Mouse (Mus musculus) embryonic facial prominence, embryonic 13.5 days (tissue): ENCODE data around the gene Zfp804b. TPM values are rescaled to one million over a fixed set of nuclear protein-coding genes. Genes with fewer than 3 reads are reported as not detected.

Source experiments
- ATAC-seq: fragments of 200-750 bp; cut with Nextera tagmentation; 2 replicates; pipeline ENCODE4 v1.8.0; 2017; ENCODE audit warnings: low read depth; ENCODE audit not compliant: insufficient number of reproducible peaks, insufficient read depth, low FRiP score, low TSS enrichment
- H3K27ac ChIP-seq: fragments of 300-500 bp; sonication (generic); 2 replicates; pipeline ENCODE4 v1.5.1; 2015; ENCODE audit warnings: moderate library complexity, mild to moderate bottlenecking, inconsistent platforms
- H3K27me3 ChIP-seq: fragments of 300-500 bp; sonication (generic); 2 replicates; pipeline ENCODE4 v1.6.1; 2015; ENCODE audit warnings: mild to moderate bottlenecking, inconsistent platforms
- H3K36me3 ChIP-seq: fragments of 300-500 bp; sonication (generic); 2 replicates; pipeline ENCODE4 v1.6.1; 2015; ENCODE audit warnings: mild to moderate bottlenecking, inconsistent platforms
- H3K4me1 ChIP-seq: fragments of 300-500 bp; sonication (generic); 2 replicates; pipeline ENCODE4 v1.6.1; 2015; ENCODE audit warnings: inconsistent platforms
- H3K4me2 ChIP-seq: fragments of 300-500 bp; sonication (generic); 2 replicates; pipeline ENCODE4 v1.6.1; 2015; ENCODE audit warnings: moderate library complexity, mild to moderate bottlenecking, inconsistent platforms
- H3K4me3 ChIP-seq: fragments of 300-500 bp; sonication (generic); 2 replicates; pipeline ENCODE4 v1.5.1; 2015; ENCODE audit warnings: mild to moderate bottlenecking, inconsistent platforms
- H3K9ac ChIP-seq: fragments of 300-500 bp; sonication (generic); 2 replicates; pipeline ENCODE4 v1.6.1; 2015; ENCODE audit warnings: mild to moderate bottlenecking, inconsistent platforms
- H3K9me3 ChIP-seq: fragments of 300-500 bp; sonication (generic); 2 replicates; pipeline ENCODE4 v1.6.1; 2016; ENCODE audit warnings: inconsistent platforms
- WGBS: fragments of 180-500 bp; shearing (Covaris S2); methylation state at CpG from one replicate; pipeline ENCODE4 v1.1.7; 2015; ENCODE audit warnings: mixed read lengths; 5-methylcytosine and 5-hydroxymethylcytosine counted together
- polyA plus RNA-seq: library from polyadenylated mRNA; unstranded; fragments of >200 nt; fragmentation: Nextera tagmentation; extraction: Ambion mirVana; gene quantifications from 2 replicates; pipeline ENCODE4 v1.2.1, GENCODE M21; 2015

The Zfp804b gene
- polyA plus RNA-seq, 1 experiment from 2014 or later = 0.34 TPM

DNA sequence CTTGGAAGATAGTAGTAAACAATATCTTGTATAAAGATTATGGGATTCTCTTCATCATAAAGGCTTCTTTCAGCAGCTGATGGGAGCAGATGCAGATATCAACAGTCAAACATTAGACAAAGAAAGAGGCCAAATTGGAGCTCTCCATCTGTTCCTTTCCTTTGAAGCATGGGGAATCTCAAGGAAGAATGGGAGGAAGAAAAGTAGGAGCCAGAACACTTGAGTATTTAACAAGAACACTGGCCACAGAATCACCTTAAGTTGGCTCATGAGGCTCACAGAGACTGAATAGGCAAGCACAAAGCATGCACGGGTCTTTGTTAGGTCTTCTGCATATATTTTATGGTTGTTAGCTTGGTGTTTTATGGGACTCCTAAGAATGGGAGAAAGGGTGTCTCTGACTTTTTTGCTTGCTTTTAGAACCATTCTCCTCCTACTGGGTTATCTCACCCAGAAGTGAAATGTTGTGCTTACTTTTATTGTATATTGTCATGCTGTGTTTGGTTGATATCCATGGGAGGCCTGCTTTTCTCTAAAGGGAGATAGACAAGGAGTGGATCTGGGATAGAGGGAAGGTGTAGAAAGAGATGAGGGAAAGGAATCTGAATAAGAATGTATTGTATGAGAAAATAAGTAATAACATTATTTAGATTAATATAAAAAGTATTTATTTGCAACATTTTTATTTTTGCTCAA is 270.5 kb downstream of the Zfp804b start:
- ATAC-seq = no peak
- H3K4me1 ChIP-seq = no peaks in the 10 kb centered on the region
- 85% methylated on average over 1 of the region's 1 CpGs for WGBS

DNA sequence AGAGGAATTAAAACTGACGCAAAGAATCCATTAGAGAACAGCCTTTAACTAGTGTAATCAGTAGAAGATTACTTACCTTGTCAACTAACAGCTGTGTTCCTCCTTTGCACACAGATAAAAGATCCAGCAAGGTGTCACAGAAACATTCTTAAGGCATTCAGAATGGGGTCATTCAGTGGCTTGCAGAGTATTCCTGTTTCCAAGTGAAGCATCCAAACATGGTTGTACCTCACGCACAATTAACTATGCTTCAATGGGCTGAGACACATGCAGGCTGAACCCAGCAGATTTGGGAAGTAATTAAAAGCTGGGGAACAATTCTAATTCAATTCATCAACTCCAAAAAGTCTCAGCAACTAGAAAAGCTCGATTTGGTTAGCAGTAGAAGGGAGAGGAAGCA is 337.1 kb downstream of the Zfp804b start:
- Histone ChIP-seq H3K4me3 (no peak overlapping the region), H3K9ac (no peak overlapping the region), H3K36me3 (no peaks in the 10 kb centered on the region), H3K4me2 (no peak overlapping the region), H3K27me3 (no peaks in the 10 kb centered on the region), H3K4me1 (no peaks in the 10 kb centered on the region), H3K9me3 (no peaks in the 10 kb centered on the region), H3K27ac (no peak overlapping the region)
- ATAC-seq = no peak
- WGBS = 55% methylated on average over 3 of the region's 3 CpGs

More for the DNA sequence above, 270.5 kb downstream of the Zfp804b start:
- no peak overlapping the region for H3K9ac ChIP-seq
- no peak overlapping the region for H3K27ac ChIP-seq
- no peaks in the 10 kb centered on the region for H3K36me3 ChIP-seq
- no peaks in the 10 kb centered on the region for H3K9me3 ChIP-seq
- H3K27me3 ChIP-seq = no peaks in the 10 kb centered on the region
- H3K4me3 ChIP-seq = no peak overlapping the region
- H3K4me2 ChIP-seq = no peak overlapping the region

DNA sequence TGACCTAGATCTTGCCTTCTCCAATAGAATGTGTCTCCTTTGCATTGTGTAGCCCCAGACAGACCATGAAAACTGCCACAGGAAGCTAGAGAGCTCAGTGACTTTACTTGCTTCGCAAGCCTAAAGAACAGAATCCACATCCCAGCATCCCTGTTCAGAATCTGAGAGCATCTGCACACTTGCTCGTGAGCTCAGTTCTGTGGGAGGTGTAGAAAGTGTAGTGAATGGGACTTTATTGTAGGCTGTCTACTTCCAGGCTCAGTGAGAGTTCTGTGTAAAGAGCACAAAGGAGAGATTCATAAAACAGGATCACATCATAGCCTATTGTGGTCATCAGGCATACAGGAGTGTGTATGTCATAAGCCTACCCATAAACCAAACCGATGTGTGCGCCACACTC is 360.6 kb downstream of the Zfp804b start:
- Histone ChIP-seq H3K4me1 (no peaks in the 10 kb centered on the region), H3K27ac (no peak overlapping the region), H3K4me3 (no peak overlapping the region), H3K9ac (no peak overlapping the region), H3K36me3 (no peaks in the 10 kb centered on the region), H3K27me3 (no peaks in the 10 kb centered on the region), H3K9me3 (no peaks in the 10 kb centered on the region), H3K4me2 (no peak overlapping the region)
- ATAC-seq = no peak
- 84% methylated on average over 4 of the region's 4 CpGs for WGBS

DNA sequence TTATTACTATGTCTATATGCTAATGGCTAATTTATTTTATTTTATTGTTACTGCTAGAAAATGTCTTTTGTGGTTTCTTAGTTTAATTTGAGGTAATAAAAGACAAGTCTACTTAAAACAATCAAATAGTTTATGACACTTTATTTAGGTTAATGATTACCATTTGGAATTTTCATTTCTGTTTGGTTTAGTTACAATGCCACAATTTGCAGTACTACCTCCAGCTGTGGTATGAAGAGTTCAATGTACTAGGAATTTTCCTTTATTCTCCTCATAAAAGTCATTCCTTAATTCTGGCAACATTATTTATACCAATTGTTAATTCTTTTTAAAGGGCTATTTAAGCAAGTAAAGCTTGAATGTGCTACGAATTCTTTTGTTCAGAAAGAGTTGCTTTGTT is 409.7 kb downstream of the Zfp804b start:
- no peak for ATAC-seq
- H3K36me3 ChIP-seq = no peaks in the 10 kb centered on the region
- no peaks in the 10 kb centered on the region for H3K4me1 ChIP-seq
- no peaks in the 10 kb centered on the region for H3K9me3 ChIP-seq
- H3K27ac ChIP-seq = no peak overlapping the region
- no peak overlapping the region for H3K4me2 ChIP-seq
- 72% methylated on average over 1 of the region's 1 CpGs for WGBS
- H3K9ac ChIP-seq = no peak overlapping the region
- no peak overlapping the region for H3K4me3 ChIP-seq
- no peaks in the 10 kb centered on the region for H3K27me3 ChIP-seq

DNA sequence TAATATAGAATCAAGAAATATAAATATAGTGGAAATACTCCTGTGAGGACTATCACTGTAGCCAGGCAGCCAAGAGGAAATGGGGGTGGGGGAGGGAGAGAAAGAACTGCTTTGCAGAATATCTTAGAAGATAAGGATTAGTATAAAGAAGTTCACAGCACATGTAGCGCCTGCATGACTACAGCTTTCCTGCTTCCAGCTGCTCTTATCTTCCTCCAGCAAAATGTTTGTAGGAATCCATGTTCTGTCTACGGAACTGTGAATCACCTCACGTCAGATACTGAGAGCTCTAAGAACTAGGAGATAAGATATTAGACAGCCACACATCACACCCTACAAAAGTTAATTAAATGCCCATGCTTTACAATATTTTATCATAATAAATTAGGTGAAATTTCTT is 433.3 kb downstream of the Zfp804b start:
- ATAC-seq = no peak
- no peaks in the 10 kb centered on the region for H3K4me1 ChIP-seq
- no peaks in the 10 kb centered on the region for H3K27me3 ChIP-seq
- H3K27ac ChIP-seq = no peak overlapping the region
- H3K4me3 ChIP-seq = no peak overlapping the region
- H3K9me3 ChIP-seq = no peaks in the 10 kb centered on the region
- WGBS = 88% methylated on average over 3 of the region's 3 CpGs
- H3K4me2 ChIP-seq = no peak overlapping the region
- no peak overlapping the region for H3K9ac ChIP-seq
- H3K36me3 ChIP-seq = no peaks in the 10 kb centered on the region

DNA sequence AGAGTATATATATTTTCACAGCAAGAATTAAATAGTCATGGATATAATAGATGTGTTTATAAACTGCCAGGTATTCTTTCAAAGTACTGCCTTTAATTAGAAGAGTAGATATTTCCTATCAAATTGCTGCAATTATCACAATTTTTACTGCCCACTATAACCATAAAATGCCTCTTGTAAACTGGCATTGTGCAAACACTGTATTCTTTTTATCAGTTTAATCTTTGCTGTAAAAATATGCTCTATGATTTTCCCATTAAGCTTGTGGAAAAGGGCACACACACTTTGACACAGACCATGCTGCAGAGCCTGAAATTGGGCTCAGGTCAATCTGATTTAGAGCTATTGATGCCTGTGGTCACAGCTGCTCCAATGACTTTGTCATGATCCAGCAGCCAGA is 463.2 kb downstream of the Zfp804b start:
- Histone ChIP-seq H3K9ac (no peak overlapping the region), H3K27ac (no peak overlapping the region), H3K9me3 (no peaks in the 10 kb centered on the region), H3K27me3 (no peaks in the 10 kb centered on the region), H3K4me1 (no peaks in the 10 kb centered on the region), H3K36me3 (no peaks in the 10 kb centered on the region), H3K4me2 (no peak overlapping the region), H3K4me3 (no peak overlapping the region)
- ATAC-seq = no peak

DNA sequence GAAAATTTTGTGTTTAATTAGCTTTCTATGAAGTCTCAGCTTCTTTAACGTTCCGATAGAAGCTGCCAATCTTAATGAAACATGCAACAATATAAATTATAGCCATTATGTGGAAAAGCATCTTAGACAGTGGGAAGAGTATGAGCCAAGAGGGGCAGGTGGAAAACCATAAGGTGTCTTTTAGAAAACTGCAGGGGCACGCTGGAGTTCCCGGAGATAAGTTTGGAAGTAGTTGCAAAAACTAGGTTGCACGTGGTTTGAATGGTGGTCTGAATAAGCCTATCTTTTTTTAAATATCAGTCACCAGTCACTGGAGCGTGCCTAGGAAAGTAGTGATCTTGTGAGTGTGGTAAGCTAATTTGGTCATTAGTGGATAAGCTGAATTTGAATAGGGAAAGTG is 473.0 kb downstream of the Zfp804b start:
- Histone ChIP-seq H3K9me3 (no peaks in the 10 kb centered on the region), H3K27me3 (no peaks in the 10 kb centered on the region), H3K9ac (no peak overlapping the region), H3K4me1 (no peaks in the 10 kb centered on the region), H3K4me3 (no peak overlapping the region), H3K4me2 (no peak overlapping the region), H3K27ac (no peak overlapping the region), H3K36me3 (no peaks in the 10 kb centered on the region)
- WGBS = 82% methylated on average over 6 of the region's 6 CpGs
- no peak for ATAC-seq

DNA sequence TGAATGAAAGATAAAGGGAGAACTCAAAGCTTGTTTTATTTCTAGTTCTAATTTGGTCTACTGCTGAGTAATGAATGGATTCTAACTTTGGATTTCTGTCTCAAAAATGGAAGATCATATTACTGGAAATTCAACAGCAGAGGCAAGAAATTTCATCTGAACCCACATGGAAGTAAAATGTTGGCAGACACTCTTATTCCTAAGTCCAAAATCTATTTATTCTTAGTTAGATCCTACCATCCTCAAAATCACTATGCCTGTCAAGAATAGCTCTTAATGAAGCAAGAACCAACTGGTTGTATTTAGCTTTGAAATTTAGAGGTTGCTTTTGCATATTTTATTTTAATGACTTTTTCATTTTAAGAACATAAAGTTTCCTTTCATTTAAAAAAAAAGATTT is 473.6 kb downstream of the Zfp804b start:
- Histone ChIP-seq H3K27me3 (no peaks in the 10 kb centered on the region), H3K27ac (no peak overlapping the region), H3K4me2 (no peak overlapping the region), H3K9me3 (no peaks in the 10 kb centered on the region), H3K4me1 (no peaks in the 10 kb centered on the region), H3K36me3 (no peaks in the 10 kb centered on the region), H3K4me3 (no peak overlapping the region), H3K9ac (no peak overlapping the region)
- no peak for ATAC-seq

DNA sequence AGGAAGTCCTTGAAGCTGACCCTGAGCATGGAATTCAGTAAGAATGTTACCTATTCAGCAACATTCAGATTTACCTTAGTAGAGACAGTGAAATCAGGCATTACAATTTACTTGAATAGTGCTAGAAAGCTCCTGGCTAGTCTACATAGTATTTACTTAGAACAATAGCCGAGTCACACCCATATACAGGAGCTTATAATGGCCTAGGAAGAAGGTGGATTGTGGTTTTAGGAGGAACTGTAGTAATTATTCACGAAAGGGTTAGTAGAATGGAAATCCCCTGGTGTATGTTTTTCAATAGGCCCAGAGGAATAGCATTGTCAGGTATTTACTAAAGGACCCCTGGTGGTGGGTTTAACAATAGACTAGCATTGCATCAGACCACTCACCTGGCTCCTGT is 549.2 kb downstream of the Zfp804b start:
- H3K27me3 ChIP-seq = no peaks in the 10 kb centered on the region
- H3K27ac ChIP-seq = no peak overlapping the region
- no peaks in the 10 kb centered on the region for H3K4me1 ChIP-seq
- H3K9me3 ChIP-seq = no peaks in the 10 kb centered on the region
- WGBS = 66% methylated on average over 2 of the region's 2 CpGs
- H3K4me3 ChIP-seq = no peak overlapping the region
- H3K36me3 ChIP-seq = no peaks in the 10 kb centered on the region
- H3K4me2 ChIP-seq = no peak overlapping the region
- no peak overlapping the region for H3K9ac ChIP-seq
- ATAC-seq = no peak

DNA sequence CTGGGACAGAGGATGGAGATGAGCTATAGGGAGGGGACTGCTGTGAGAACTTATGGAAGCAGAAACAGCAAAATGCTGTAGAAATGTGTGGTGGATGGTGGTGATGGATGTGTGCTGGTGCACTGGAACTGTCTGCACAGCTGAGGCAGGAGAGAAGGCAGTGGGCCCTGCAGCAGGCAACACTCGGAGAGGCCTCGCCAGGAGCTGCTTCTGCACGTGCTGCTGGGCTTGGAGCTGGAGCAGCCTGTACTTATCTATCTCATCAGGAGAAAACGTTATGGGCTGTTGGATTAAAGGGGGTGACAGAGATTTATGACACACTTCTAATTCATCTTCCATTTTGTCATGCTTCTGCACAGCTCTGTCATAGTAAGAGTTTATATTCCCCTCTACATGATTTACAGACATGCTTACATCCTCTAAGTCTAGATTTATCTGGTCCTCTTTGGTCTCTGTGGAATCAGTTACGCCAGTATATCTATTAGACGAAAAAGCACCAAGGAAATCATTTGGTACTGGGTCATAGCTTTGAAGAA is 575.1 kb downstream of the Zfp804b start:
- 78% methylated on average over 6 of the region's 6 CpGs for WGBS
- ATAC-seq = no peak
- Histone ChIP-seq H3K4me2 (no peak overlapping the region), H3K27ac (no peak overlapping the region), H3K4me1 (no peaks in the 10 kb centered on the region), H3K27me3 (no peaks in the 10 kb centered on the region), H3K4me3 (no peak overlapping the region), H3K9me3 (no peaks in the 10 kb centered on the region), H3K36me3 (no peaks in the 10 kb centered on the region), H3K9ac (no peak overlapping the region)
